Mouse (Mus musculus) midbrain, embryonic 16.5 days (tissue): ENCODE data around the gene Epb41l5. TPM values are rescaled to one million over a fixed set of nuclear protein-coding genes. Genes with fewer than 3 reads are reported as not detected.

ENCODE experiments used
- ATAC-seq: fragments of 200-750 bp; cut with Nextera tagmentation; 2 replicates; pipeline ENCODE4 v1.8.0; 2017; ENCODE audit warnings: moderate TSS enrichment
- H3K27ac ChIP-seq: fragments of 300-500 bp; sonication (generic); 2 replicates; pipeline ENCODE4 v1.5.1; 2014; ENCODE audit warnings: mild to moderate bottlenecking, low read length, mixed read lengths
- H3K27me3 ChIP-seq: fragments of 300-500 bp; sonication (generic); 2 replicates; pipeline ENCODE4 v1.6.1; 2014; ENCODE audit warnings: low read depth, low read length, mixed read lengths; ENCODE audit not compliant: control insufficient read depth, insufficient read depth
- H3K36me3 ChIP-seq: fragments of 300-500 bp; sonication (generic); 2 replicates; pipeline ENCODE4 v1.6.1; 2014; ENCODE audit warnings: mild to moderate bottlenecking, low read length, moderate library complexity, mixed read lengths; ENCODE audit not compliant: control insufficient read depth, insufficient read depth
- H3K4me1 ChIP-seq: fragments of 300-500 bp; sonication (generic); 2 replicates; pipeline ENCODE4 v1.6.1; 2014; ENCODE audit warnings: mild to moderate bottlenecking, low read length, mixed read lengths; ENCODE audit not compliant: control insufficient read depth, insufficient read depth
- H3K4me2 ChIP-seq: fragments of 300-500 bp; sonication (generic); 2 replicates; pipeline ENCODE4 v1.6.1; 2014; ENCODE audit warnings: mild to moderate bottlenecking, low read length, mixed read lengths
- H3K4me3 ChIP-seq: fragments of 300-500 bp; sonication (generic); 2 replicates; pipeline ENCODE4 v1.5.1; 2014; ENCODE audit warnings: low read depth, mild to moderate bottlenecking, low read length, moderate library complexity, mixed read lengths
- H3K9ac ChIP-seq: fragments of 300-500 bp; sonication (generic); 2 replicates; pipeline ENCODE4 v1.6.1; 2014; ENCODE audit warnings: low read depth, low read length, mixed read lengths
- H3K9me3 ChIP-seq: fragments of 300-500 bp; sonication (generic); replicated peaks from 2 replicates; pipeline ENCODE4 v1.6.1; 2014; ENCODE audit warnings: mild to moderate bottlenecking, low read length, mixed read lengths; ENCODE audit not compliant: control insufficient read depth, poor library complexity, severe bottlenecking
- WGBS: fragments of 180-500 bp; shearing (Covaris S2); extraction: QIAGEN DNeasy Blood & Tissue Kit; methylation state at CpG from one replicate; pipeline ENCODE4 v1.1.7; 2014; 5-methylcytosine and 5-hydroxymethylcytosine counted together
- polyA plus RNA-seq: library from polyadenylated mRNA; unstranded; fragments of >200 nt; fragmentation: Nextera tagmentation; extraction: Ambion mirVana; gene quantifications from 2 replicates; pipeline ENCODE4 v1.2.1, GENCODE M21; 2015

The Epb41l5 gene
- polyA plus RNA-seq, 1 experiment from 2014 or later, result 21.6 TPM

DNA sequence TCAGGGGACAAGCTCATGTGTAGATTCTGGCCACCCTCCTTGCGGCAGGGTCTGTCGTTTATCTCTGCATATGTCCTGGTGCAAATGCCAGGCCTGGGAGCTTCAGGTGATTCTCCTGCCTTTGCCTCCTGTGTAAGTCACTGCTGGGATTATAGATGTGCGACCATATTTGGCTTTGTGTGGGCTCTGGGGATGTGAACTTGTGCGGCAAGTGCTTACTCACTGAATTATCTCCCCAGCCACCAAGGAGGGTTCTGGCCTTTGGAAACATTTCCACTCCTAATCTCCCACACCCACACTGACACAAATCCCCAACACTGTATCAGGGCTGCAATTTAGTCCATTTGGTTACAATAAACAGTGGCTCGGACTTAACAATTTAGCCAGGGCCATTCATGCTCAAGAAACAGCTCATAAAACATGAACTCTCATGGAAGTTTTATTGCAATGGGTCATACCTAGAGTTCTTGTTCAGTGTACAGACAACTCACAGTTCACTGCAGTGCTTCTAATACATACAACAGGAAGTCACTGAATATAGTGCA lies 104.1 kb downstream of the Epb41l5 start:
- Histone ChIP-seq H3K9me3 (no peaks in the 10 kb centered on the region), H3K36me3 (no peaks in the 10 kb centered on the region), H3K27me3 (no peaks in the 10 kb centered on the region), H3K4me3 (no peak overlapping the region), H3K27ac (no peak overlapping the region), H3K4me2 (no peak overlapping the region), H3K4me1 (no peaks in the 10 kb centered on the region), H3K9ac (no peak overlapping the region)
- whole genome bisulfite sequencing, result 96% methylated on average over 5 of the region's 5 CpGs
- no peak for ATAC-seq

DNA sequence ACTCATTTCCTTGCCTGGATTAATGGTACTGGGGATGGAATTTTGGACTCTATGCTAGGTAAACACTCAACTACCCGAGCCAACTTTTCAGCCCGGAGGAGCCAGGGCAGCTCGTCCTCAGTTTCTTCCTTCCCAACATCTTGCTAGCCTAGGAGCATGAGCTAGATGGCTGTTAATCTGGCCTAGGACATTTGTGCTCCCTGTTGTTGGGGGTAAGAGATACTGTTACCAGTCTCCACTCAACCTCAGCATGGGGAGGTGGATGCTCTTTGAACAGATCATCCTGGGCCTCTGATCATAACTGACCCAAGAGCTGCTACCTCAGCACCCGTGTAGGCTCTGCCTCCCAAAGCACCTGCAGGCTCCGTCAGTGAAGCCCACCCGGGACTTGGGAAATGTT lies 105.5 kb downstream of the Epb41l5 start:
- Histone ChIP-seq H3K9ac (no peak overlapping the region), H3K4me3 (no peak overlapping the region), H3K27ac (no peak overlapping the region), H3K36me3 (no peaks in the 10 kb centered on the region), H3K27me3 (no peaks in the 10 kb centered on the region), H3K4me2 (no peak overlapping the region), H3K9me3 (no peaks in the 10 kb centered on the region), H3K4me1 (no peaks in the 10 kb centered on the region)
- 94% methylated on average over 6 of the region's 6 CpGs for WGBS
- ATAC-seq, result no peak

DNA sequence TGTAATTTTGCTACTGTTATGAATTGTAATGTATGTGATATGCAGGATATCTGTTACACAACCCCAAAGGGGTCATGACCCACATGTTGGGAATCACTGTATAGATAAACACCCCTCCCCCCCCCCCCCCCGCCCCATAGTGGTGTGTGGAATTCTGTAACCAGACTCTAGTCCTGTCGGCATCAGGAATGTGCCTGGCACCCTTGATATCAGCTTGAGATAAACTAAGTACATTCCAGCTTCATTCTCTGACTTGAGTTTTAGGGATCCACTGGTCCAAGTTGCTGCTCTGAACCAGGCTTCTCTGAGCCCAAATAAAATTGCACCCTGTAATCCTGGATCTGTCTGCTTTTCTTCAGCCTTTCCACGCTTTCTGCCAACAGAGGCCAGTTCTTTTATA lies 107.2 kb downstream of the Epb41l5 start:
- Histone ChIP-seq H3K9me3 (no peaks in the 10 kb centered on the region), H3K9ac (no peak overlapping the region), H3K4me2 (no peak overlapping the region), H3K4me3 (no peak overlapping the region), H3K27ac (no peak overlapping the region), H3K27me3 (no peaks in the 10 kb centered on the region), H3K36me3 (no peaks in the 10 kb centered on the region), H3K4me1 (no peaks in the 10 kb centered on the region)
- WGBS, result 96% methylated on average over 3 of the region's 3 CpGs
- ATAC-seq, result no peak

DNA sequence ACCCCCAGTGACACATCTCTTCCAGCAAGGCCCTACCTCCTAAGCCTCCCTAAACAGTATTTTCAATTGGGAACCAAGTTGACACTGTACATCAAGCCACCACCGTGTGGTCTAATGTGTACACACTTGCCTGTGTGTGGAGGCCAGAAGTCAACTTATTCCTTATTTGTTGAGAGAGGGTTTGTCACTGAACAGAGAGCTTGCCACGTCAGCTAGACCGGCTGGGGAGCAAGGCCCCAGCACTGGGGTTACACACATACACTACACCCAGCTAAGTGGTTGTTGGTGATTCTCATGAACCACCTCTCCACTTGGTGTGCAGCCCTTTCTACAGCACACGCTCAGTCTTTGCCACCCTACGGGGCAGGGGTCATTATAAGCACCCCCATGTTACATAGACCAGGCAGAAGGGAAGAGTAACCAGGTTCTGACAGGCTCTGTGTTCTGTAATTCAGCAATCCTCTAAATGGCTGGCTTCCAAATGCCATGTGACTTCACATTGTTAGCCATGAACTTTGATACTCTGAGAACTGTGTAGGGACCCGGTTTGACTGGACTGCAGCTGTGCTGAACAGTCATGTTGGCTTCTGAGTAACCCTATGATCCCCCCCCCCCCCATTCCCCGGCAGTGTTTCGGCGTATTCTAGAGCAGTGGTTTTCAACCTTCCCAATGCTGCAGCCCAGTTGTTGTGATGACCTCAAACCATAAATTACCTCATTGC lies 107.8 kb downstream of the Epb41l5 start:
- WGBS, result 92% methylated on average over 9 of the region's 9 CpGs
- Histone ChIP-seq H3K4me2 (no peak overlapping the region), H3K4me3 (no peak overlapping the region), H3K27me3 (no peaks in the 10 kb centered on the region), H3K27ac (no peak overlapping the region), H3K36me3 (no peaks in the 10 kb centered on the region), H3K9ac (no peak overlapping the region), H3K9me3 (no peaks in the 10 kb centered on the region), H3K4me1 (no peaks in the 10 kb centered on the region)
- no peak for ATAC-seq

DNA sequence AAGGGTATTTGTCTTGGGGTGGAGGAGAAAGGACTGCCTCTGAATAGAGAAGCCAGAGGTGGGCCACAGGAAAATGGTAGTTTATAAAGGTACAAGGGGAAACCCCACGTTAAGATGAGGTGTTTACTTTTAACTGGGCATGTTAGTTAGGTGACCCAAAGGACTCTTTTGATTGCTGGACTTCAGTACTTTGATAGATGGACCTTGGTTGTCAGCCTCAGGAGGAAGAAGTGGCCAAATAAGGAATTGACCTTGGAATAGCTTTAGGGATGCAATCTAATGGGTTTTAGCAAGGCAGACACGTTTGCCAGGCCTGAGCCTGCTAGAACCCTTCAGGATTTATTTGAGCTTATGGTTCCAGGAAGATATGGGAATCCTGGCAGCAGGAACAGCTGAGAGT lies 109.5 kb downstream of the Epb41l5 start:
- 81% methylated on average over 2 of the region's 2 CpGs for WGBS
- ATAC-seq, result no peak
- Histone ChIP-seq H3K27me3 (no peaks in the 10 kb centered on the region), H3K4me1 (no peaks in the 10 kb centered on the region), H3K36me3 (no peaks in the 10 kb centered on the region), H3K4me2 (no peak overlapping the region), H3K9ac (no peak overlapping the region), H3K9me3 (no peaks in the 10 kb centered on the region), H3K4me3 (no peak overlapping the region), H3K27ac (no peak overlapping the region)

DNA sequence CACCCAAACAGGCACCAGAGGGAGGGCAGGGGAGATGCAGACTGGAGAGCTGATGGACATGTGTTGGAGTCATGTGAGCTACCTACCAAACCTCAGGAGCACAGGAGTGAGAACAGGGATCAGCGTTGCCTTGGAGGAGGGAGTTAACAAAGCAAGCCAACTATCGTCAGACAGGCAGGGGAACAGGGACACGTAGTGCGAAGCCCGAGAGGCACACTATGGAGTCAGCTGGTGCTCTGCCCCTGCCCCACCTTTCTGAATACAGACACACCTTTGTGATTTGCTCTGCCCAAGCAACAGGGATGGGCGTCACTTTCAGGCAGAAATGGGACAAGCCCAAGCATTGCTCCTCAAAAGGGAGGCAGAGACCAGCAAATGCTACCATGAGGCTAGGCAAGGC lies 111.1 kb downstream of the Epb41l5 start:
- Histone ChIP-seq H3K4me1 (no peaks in the 10 kb centered on the region), H3K9me3 (no peaks in the 10 kb centered on the region), H3K36me3 (no peaks in the 10 kb centered on the region), H3K9ac (no peak overlapping the region), H3K27ac (no peak overlapping the region), H3K4me3 (no peak overlapping the region), H3K4me2 (no peak overlapping the region), H3K27me3 (no peaks in the 10 kb centered on the region)
- ATAC-seq, result no peak
- 90% methylated on average over 6 of the region's 6 CpGs for WGBS

DNA sequence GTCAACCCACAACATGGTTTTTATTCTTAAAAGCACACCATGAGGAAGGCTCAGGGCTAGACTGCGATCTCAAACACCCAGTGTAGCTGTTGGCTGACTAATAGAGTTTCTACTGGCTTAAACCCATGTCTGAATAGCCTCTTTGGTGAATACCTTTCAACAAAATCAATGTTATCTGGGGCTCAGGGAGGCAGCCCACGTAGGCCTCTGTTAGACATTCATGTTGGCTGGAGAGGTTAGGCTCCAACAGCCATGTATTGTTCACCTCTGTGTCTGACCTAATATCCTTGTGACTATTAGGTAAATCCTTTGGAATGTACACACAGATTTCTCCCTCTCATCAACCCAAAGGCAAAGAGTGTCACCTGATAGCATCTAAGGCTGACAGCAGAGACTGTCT lies 112.7 kb downstream of the Epb41l5 start:
- no peaks in the 10 kb centered on the region for H3K9me3 ChIP-seq
- H3K4me3 ChIP-seq, result no peak overlapping the region
- H3K27ac ChIP-seq, result no peak overlapping the region
- no peak overlapping the region for H3K9ac ChIP-seq
- WGBS, result 92% methylated on average over 2 of the region's 2 CpGs
- no peaks in the 10 kb centered on the region for H3K4me1 ChIP-seq
- H3K4me2 ChIP-seq, result no peak overlapping the region
- no peak for ATAC-seq
- no peaks in the 10 kb centered on the region for H3K36me3 ChIP-seq
- no peaks in the 10 kb centered on the region for H3K27me3 ChIP-seq

DNA sequence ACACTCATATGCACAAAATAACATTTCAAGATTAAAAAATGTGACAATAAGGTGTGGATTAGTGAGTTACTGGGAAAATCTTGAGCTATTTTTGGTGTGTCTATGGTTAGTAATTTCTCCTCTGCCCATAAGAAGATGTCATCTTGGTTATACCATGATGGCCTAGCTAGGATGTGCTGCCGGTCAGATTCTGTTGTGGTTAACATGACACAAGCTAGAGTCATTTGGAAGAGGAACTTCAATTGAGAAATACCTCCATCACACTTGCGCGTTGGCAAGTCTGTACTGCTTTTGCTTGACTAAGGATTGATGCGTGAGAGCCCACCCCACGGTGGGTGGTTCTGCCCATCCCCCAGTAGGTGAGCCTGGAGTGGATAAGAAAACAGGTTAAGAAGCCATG lies 114.5 kb downstream of the Epb41l5 start:
- H3K27ac ChIP-seq, result no peak overlapping the region
- H3K4me1 ChIP-seq, result no peaks in the 10 kb centered on the region
- H3K4me3 ChIP-seq, result no peak overlapping the region
- ATAC-seq, result no peak
- peaks cover 3% of the 10 kb centered on the region; the same call in 1 of the 2 replicates for H3K36me3 ChIP-seq
- H3K9ac ChIP-seq, result no peak overlapping the region
- no peaks in the 10 kb centered on the region for H3K27me3 ChIP-seq
- H3K9me3 ChIP-seq, result no peaks in the 10 kb centered on the region; the same call in 1 of the 2 replicates
- WGBS, result 95% methylated on average over 5 of the region's 5 CpGs
- no peak overlapping the region for H3K4me2 ChIP-seq

DNA sequence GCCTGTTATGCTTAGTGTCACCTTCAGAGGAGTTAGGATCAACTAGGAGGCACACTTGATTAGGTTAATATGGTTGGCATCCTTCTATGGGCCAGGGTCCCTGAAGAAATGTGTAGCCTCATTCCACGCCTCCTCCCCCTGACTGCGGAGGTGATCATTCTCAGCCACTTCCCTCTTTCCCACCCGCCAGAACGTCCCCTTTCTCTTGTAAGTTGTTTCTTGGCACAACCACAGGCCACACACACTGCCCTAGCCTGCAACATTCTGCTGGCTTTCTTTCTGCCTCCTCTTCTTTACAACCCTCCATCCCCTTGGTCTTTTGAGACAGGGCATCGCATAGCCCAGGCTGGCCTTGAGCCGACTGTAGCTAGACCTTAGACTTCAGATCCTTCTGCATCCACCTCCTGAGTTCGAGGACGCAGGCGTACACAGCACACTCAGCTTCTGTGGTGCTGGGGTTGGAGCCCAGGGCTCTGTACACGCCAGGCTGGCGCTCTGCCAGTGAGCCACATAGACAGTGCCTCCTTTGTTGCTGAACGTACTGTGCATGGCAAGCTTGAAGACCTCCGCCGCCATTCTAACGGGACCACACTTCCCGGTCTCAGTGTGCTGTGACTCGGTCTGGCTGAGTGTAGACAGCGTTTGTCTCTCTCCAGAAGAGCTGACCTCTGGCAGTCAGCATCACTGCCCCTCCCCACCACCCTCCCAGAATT lies 115.6 kb downstream of the Epb41l5 start:
- H3K9me3 ChIP-seq, result no peaks in the 10 kb centered on the region; the same call in 1 of the 2 replicates
- H3K36me3 ChIP-seq, result peaks cover 11% of the 10 kb centered on the region; the same call in 1 of the 2 replicates
- no peak overlapping the region for H3K27ac ChIP-seq
- no peaks in the 10 kb centered on the region for H3K27me3 ChIP-seq
- ATAC-seq, result peak; percentile 59; the same call in 1 of the 2 replicates
- no peak overlapping the region for H3K4me3 ChIP-seq
- WGBS, result 82% methylated on average over 18 of the region's 18 CpGs
- H3K9ac ChIP-seq, result no peak overlapping the region
- H3K4me1 ChIP-seq, result no peaks in the 10 kb centered on the region
- H3K4me2 ChIP-seq, result no peak overlapping the region
